Mouse (Mus musculus) heart, embryonic 12.5 days (tissue): Measurements from ENCODE around the gene Nup85. TPM values are rescaled to one million over a fixed set of nuclear protein-coding genes. Genes with fewer than 3 reads are reported as not detected.

Source experiments
- polyA plus RNA-seq: library from polyadenylated mRNA; unstranded; fragments of >200 nt; fragmentation: Nextera tagmentation; extraction: Ambion mirVana; gene quantifications from 2 replicates; pipeline ENCODE4 v1.2.1, GENCODE M21; 2016

Gene Nup85
- polyA plus RNA-seq, 1 experiment from 2014 or later: 117 TPM

Other genes with a start within 250 kb of the Nup85 start
- 0.06 and 0.08 TPM in 2 replicates for gene Ush1g, start 242.4 kb upstream of the Nup85 start, polyA plus RNA-seq
- not detected in 2 replicates for gene Otop3, start 229.7 kb upstream of the Nup85 start, polyA plus RNA-seq
- 6.0 and 7.4 TPM in 2 replicates for gene Hid1, start 196.7 kb upstream of the Nup85 start, polyA plus RNA-seq
- 9.0 and 9.5 TPM in 2 replicates for gene Cdr2l, start 182.5 kb upstream of the Nup85 start, polyA plus RNA-seq
- gene Mrpl58, start 160.7 kb upstream of the Nup85 start, polyA plus RNA-seq: 156 and 162 TPM in 2 replicates
- gene Atp5h, start 144.5 kb upstream of the Nup85 start, polyA plus RNA-seq: 1,576 and 1,627 TPM in 2 replicates
- gene Kctd2, start 144.3 kb upstream of the Nup85 start, polyA plus RNA-seq: 16.0 and 17.5 TPM in 2 replicates
- 0.19 and 0.35 TPM in 2 replicates for gene Trim80, start 123.9 kb upstream of the Nup85 start, polyA plus RNA-seq
- 0.17 TPM in 1 of 2 replicates, not detected in the other for gene Slc16a5, start 102.0 kb upstream of the Nup85 start, polyA plus RNA-seq
- 5.8 and 6.4 TPM in 2 replicates for gene Armc7, start 88.8 kb upstream of the Nup85 start, polyA plus RNA-seq
- 56.2 and 58.2 TPM in 2 replicates for gene Nt5c, start 72.6 kb upstream of the Nup85 start, polyA plus RNA-seq
- 413 and 440 TPM in 2 replicates for gene Jpt1, start 50.0 kb upstream of the Nup85 start, polyA plus RNA-seq
- gene Sumo2, start 28.2 kb upstream of the Nup85 start, polyA plus RNA-seq: 673 and 675 TPM in 2 replicates
- 90.4 and 95.4 TPM in 2 replicates for gene Mrps7, start 39.5 kb downstream of the Nup85 start, polyA plus RNA-seq
- gene Gga3, start 39.6 kb downstream of the Nup85 start, polyA plus RNA-seq: 19.2 and 21.9 TPM in 2 replicates
- gene Mif4gd, start 48.5 kb downstream of the Nup85 start, polyA plus RNA-seq: 20.9 and 22.0 TPM in 2 replicates
- 39.9 and 42.1 TPM in 2 replicates for gene Slc25a19, start 63.9 kb downstream of the Nup85 start, polyA plus RNA-seq
- gene Grb2, start 144.2 kb downstream of the Nup85 start, polyA plus RNA-seq: 95.9 and 113 TPM in 2 replicates
- 52.4 and 52.5 TPM in 2 replicates for gene Tmem94, start 201.0 kb downstream of the Nup85 start, polyA plus RNA-seq
- 23.5 and 25.3 TPM in 2 replicates for gene Caskin2, start 249.2 kb downstream of the Nup85 start, polyA plus RNA-seq